Mouse (Mus musculus): ENCODE results near the gene Triap1. TPM values are rescaled to one million over a fixed set of nuclear protein-coding genes. Genes with fewer than 3 reads are reported as not detected.
"Not testable (repeated sequence)": the region's sequence is repeated elsewhere in the genome, so short reads cannot be mapped to it uniquely, and the experiment has no call there.

Gene Triap1
- 10 to 100 TPM; 23.4 to 26.8 TPM for total RNA-seq (2021)

- peak; percentile 92 for DNase-seq
Observed at GRCm38 (mm10) chr5:115340577-115341313, at the start of gene Triap1, which contains the start of gene Gatc. Gene Triap1, plus strand, starts transcription at chr5:115341225. Gene Gatc, minus strand, starts transcription at chr5:115341178.

DNA sequence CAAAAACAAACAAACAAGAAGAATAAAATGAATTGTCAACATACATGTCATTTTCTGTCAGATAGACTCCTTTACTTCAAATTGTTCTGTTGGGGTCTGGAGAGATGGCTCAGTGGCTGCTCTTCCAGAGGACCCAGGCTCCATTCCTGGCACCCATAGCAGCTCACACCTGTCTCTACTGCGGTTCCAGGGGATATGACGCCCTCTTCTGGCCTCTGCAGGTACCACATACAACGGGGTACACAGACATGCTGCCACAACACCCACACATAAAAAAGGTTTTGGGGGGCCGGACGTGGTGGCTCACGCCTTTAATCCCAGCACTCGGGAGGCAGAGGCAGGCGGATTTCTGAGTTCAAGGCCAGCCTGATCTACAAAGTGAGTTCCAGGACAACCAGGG lies 46.9 kb upstream of the Triap1 start:
- peak; percentile 22 for DNase-seq

DNA sequence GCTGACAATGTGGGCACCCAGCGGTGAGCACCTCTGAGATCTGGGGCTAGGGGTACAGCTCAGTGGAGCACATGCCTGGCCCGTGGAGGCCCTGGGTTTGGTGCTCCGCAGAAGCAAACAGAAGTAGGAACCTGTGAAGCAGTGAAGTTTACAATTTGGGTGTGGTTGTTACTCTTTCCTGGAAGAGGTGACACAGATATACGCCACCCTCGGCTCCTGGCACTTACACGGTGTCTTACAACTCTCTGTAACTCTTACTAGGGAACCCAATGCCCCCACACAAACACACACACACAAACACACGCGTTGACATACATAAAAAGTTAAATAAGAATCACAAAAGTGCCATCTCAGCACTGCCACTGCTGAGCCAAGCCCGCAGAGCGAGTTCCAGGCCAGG lies 44.7 kb upstream of the Triap1 start:
- no peak for DNase-seq

DNA sequence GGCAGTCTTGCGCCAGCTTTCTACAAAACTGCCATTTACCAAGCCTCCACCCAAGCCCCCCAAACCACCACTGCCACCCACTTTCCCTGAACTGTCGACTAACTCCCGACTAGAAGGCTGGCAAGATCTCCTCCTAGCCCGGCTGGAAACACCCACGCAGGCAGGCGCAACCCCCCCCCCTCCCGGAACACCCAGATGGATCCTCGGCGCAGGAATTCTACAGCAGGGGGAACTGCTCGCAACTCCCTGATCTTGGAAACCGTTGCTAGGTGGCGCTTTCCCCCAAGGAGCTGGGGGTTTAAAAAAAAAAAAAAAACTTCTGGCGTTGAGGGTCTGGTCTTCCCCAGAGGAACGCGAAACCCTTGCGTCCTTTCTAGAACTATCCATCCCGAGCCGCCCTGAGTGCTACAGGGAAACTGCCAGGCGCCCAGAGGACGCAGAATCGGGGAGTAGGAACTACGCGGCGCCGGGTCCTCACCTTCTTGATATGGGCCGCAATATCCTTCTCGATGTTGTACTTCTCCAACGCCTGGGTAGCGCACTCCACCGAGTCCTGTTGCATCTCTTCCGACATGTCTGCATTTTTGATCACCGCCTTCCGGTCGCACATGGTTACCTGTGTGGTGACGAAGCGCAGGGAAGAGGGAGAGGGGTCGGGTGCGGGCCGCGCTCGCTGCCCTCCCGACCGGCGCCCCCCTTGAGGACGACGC lies 40.8 kb upstream of the Triap1 start:
- peak; percentile 75 for DNase-seq

GRCm38 (mm10) chr5:115300792-115301614 lies 40.0 kb upstream of the Triap1 start, which contains the start of gene Dynll1:
Gene Dynll1, minus strand, starts transcription at chr5:115300999.
- peak; percentile 100 for DNase-seq

- no peak for DNase-seq
Observed at GRCm38 (mm10) chr5:115301615-115302014, 39.4 kb upstream of the Triap1 start.

GRCm38 (mm10) chr5:115302190-115302589 lies 38.8 kb upstream of the Triap1 start:
- not testable (repeated sequence) for DNase-seq

GRCm38 (mm10) chr5:115312354-115312753 lies 28.7 kb upstream of the Triap1 start:
- DNase-seq, result no peak

- no peak for DNase-seq
Observed at GRCm38 (mm10) chr5:115312816-115313667, 28.0 kb upstream of the Triap1 start.

GRCm38 (mm10) chr5:115313668-115313943 lies 27.4 kb upstream of the Triap1 start:
- DNase-seq, result no peak

DNA sequence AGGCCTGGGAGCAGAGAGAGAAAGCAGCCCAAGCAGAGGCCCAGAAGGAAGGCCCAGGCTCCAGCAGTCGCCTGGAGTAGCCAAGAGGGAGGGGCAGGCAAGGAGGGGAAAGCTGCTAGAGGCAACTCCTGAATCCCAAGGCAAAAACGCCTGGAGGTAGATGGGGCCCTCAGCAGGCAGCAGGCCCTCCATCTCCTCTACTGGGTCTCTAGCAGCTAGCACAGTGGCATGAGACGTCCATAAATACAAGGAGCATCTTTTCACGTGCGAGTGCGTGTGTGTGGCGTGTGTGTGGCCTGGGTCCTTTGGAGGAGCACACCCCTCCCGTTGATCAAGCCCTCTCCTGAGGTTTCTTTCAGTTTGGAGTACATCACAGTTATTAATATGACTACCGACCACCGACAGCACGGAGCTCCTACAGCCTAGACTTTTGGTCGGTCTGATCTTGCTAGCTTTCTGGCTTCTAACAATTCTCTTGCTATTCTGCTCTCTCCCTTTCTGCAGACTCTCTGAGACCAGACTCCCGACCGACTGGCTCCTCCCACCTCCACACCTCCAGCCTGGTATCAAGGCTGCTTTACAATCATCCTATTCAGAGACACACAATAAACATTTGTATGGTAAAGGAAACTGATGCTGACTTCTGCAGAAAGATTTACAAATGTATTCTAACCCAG lies 23.9 kb upstream of the Triap1 start:
- DNase-seq, result no peak

GRCm38 (mm10) chr5:115317645-115318328 lies 23.2 kb upstream of the Triap1 start:
- no peak for DNase-seq

DNA sequence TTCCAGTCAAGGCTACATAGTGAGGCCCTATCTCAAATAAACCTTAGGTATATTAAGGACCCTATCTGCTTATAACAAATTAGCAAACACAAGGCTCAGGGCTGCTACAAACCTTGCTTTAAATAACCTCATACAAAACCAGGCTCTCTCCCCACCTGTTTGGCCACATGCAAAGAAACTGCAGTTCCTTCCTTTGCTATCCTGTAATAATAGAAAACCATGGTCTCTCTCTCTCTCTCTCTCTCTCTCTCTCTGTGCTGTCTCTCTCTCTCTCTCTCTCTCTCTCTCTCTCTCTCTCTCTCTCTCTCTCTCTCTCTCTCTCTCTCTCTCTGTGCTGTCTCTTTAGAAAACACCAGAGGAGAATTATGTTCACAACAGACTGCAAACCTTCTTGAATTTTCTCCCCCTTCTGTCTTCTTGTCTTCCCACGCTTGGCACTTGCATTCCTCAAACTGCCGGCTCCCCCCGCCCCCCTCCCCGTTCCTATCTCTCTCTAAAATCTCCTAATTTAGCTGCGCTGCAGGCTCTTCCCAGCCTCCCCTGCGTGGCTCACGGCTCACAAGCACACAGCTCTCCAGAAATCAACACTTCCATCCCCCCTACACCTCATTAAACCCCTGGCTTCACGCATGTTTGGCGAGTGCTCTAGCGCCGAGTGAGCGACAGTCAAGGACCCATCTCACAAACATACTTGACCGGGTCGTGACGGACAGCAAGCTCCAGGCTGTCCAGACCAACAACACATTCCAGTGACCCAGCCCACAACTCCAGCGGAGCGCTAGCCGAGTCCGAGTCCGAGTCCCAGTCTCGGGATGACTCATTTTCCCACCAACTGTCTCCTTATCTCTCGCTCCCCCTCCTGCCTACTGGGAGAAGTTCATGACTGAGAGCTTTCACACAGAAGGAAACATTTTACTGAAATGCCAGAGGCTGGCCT lies 21.8 kb upstream of the Triap1 start:
- peak; percentile 79 for DNase-seq

- no peak for DNase-seq
Observed at GRCm38 (mm10) chr5:115326256-115326831, 14.7 kb upstream of the Triap1 start.

DNA sequence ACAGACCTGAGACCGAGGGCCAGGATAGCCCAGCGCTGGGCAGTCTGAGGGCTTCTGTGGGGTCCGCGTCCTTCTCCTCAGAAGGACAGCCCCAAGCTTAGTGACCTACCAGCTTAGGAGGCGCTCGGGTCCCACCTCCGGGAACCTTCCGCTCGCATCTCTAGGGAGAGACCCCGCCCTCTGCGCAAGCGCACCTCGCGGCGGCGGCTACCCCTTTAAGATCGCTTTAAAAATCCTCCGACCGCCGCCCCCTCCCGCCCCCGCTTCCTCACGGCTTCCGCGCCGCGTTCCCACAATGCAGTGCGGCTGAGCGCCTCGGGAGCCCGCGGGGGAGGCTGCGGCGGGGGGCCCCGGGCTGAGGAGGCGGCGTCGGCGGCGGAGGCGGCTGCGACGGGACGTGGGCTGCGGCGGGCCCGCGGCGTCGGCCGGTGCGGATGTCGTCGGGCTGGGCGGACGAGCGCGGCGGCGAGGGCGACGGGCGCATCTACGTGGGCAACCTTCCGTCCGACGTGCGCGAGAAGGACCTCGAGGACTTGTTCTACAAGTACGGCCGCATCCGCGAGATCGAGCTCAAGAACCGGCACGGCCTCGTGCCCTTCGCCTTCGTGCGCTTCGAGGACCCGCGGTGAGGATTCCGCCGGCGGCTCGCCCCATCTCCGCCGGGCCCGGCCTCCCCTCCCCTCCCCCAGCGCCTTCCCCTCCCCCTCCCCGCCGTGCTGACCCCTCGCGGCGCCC lies 14.0 kb upstream of the Triap1 start, which contains the start of gene Srsf9:
Srsf9 (plus strand) TSS at position 303 of the 735 bp plus-strand sequence.
- peak; percentile 98 for DNase-seq

- peak; percentile 41 for DNase-seq
Observed at GRCm38 (mm10) chr5:115327610-115328548, 13.1 kb upstream of the Triap1 start.

- DNase-seq, result peak; percentile 38
Observed at GRCm38 (mm10) chr5:115330955-115331354, 10.1 kb upstream of the Triap1 start.
